Mouse (Mus musculus) gastrocnemius, postnatal 14 days (tissue): ENCODE results near the gene Cbr4. TPM values are rescaled to one million over a fixed set of nuclear protein-coding genes. Genes with fewer than 3 reads are reported as not detected.
A peak's percentile ranks its signal among the peaks of the same experiment; 100 is the strongest.

Experiments
- DNase-seq: peaks from one replicate; pipeline ENCODE4 v3.0.0; 2021; ENCODE audit warnings: mixed read lengths
- intact Hi-C: fragments of 180-260 bp; cut with DNase I; formaldehyde crosslinking; loops from one replicate; pipeline ENCODE4 v1.15.1; 2025; ENCODE audit warnings: low total_unique reads
- total RNA-seq, 2 experiments: library from RNA; stranded (reverse); gene quantifications; 2 replicates each; pipeline ENCODE4 v1.2.3; 2021

Cbr4 gene
- total RNA-seq, 2 experiments from 2014 or later: 32.1 to 36.7 TPM

DNA sequence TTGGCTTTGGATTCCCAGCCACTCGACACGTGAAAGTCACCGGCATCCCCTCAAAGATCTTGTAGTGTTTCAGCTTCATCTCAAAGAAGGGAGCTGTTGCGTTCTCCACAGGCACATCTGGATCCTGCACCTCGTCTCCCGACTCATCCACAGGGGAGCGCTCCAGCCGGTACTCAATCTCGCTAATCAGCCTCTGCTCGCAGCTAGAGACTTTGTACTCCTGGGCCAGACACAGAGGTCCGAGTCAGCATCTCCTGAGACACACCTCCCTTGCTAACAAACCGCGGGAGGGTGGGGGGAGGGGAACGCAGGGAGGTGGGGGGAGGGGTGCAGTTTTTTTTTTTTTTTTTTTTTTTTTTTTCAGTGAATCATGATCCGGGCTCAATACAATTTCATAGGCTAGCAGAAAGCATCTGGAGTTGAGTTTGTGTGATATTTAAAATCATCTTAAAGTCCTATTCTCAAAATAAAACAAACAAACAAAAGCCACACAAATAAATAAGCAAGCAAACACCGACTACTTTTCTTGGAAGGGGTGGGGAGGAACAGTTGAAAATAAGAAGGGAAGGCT, 45.9 kb downstream of the Cbr4 start:
- no peak for DNase-seq
- intact Hi-C loops: no loop called here

DNA sequence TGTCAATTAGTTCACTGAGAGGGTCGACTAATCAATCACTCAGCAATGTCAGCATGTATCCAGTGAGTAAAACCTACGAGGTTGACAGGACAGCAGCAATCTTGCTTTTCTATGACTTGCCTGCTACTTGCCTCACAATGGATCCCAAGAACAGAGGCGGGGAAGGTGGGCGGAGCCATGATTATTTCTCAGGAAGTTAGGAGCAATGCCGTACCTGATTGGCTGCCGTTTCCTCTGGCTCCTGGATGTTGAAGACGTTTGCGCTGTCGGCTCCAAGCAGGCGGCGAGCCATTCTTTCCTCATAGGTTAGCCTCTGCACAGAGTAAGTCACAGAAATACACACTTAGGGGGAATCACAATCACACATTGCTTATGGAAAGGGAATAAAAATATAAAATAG, 47.9 kb downstream of the Cbr4 start:
- DNase-seq: no peak
- intact Hi-C loops: no loop called here

DNA sequence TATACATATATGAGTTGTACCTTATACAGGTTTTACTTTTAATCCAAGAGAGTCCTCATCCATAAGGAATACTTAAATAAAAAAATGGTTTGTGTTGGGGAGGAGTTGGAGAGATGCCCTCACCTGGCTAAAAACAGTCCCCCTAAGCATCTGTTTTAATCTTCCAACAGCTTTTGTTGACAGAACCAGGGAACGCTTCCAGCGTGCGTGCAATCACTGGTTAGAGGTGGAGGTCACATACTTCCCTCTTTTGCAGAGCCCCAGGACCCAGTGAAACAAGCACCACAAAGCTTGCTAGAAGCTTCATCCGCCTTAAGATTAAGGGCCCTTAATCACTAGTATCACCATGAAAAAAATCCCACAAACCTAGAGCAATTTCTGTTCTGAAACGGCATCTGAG, 49.9 kb downstream of the Cbr4 start:
- DNase-seq: no peak
- intact Hi-C loops: no loop called here

DNA sequence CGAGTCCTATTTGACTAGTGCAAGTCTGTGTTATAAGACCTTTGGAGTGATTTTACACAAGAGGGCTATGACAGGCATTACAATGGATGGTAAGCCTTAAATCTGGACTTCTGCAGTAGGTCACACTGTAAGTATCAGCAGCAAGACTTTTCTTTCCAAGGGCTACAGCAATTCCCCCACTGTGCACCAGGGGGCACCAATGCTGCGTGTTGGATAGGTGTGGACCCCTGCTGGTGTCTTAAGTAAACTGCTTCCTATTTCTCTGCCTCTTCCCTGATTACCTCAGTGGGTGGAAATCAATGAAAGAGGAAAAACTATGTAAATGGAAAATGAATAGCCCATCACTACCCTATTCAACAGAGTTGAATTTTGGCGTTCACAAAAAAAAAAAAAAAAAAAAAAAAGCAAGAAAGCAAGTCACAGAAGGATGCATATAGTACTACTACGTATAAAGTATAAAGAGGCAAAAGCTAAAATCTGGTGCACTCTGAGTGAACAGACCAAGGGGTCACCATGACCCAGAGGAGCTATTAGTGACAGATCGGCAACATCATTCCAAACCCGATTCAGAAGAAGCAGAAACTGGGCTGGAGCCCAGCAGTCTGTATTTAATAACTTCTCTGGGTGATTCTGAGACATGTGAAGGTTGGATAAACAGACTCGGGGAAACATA, 52.4 kb downstream of the Cbr4 start:
- intact Hi-C loops: loop anchor here (5.0 to 10.0 kb wide), 3 partner anchors 125 to 337 kb away; no protein-coding TSS in a partner anchor
- peak; percentile 82 for DNase-seq

- intact Hi-C loops: loop anchor here (10.0 kb wide), 2 partner anchors 115 to 145 kb away; no protein-coding TSS in a partner anchor
Measured at GRCm38 (mm10) chr8:61549585-61549984, 62.1 kb downstream of the Cbr4 start.

DNA sequence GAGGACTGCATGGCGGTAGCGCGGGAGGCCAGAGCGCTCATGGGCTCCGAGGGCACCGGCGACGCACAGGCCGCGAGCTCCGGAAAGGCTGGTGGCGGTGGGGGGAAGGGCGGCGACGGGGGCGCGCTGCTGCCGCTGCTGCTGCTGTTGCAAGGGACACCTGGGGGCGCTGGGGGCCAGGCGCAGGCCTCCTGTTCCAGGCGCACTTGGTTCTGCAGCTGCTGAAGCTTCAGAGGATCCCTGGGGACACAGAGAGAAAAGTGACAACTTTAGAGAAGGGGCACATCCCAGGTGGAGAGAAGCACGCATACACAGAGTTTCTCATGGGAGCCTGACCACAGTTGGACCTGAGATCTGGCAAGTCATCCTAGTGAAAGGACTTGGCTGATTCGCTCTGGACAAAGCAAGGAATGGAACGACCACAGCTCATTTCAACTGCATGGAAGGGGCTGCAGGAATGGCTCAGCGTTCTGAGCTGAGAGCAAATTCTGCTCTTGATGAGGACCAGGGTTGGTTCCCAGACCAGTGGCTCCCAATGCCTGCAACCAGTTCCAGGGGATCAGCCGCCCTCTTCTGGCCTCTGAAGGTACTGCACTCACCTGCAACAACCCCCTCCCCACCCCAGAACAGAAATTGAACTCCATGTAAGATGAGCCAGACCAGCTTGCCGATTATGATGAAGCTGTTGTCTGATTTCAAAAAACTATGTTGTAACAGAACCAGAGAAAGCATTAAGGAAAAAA, 62.6 kb downstream of the Cbr4 start:
- DNase-seq: peak; percentile 10
- intact Hi-C loops: no loop called here

More at GRCm38 (mm10) chr8:61549585-61549984, 62.1 kb downstream of the Cbr4 start:
- DNase-seq: peak; percentile 11

- no peak for DNase-seq
- intact Hi-C loops: no loop called here
Measured at GRCm38 (mm10) chr8:61552221-61552620, 64.7 kb downstream of the Cbr4 start.

DNA sequence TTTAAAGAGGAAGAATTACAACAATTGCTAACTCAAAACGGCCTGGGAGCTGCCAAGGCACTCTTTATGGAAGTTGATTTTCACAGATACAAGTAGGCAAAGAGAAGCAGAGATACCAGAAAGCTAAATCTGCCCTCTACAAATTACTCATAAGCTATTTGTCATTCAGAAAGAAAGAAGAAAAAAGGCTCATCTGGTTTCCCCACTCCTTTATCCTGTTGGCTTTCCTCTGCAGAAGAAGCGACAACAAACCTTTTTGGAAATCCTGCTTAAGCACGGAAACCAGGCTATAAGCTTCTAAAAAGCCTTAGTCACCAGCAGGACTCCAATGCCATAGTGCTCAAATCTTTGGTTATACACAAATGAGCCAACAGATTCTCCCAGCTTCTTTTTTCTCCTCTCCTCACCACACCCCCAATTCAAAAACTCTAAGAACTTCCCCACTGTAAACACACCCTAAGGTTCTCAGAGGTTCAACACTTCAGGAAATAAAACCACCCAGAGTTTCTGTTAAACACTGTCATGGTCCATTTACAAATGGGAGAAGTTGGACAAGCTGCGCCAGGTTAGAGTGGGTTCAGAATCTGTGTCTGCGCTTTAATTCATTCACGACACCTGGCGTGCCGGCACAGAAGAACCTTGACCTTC, 65.3 kb downstream of the Cbr4 start:
- DNase-seq: no peak

DNA sequence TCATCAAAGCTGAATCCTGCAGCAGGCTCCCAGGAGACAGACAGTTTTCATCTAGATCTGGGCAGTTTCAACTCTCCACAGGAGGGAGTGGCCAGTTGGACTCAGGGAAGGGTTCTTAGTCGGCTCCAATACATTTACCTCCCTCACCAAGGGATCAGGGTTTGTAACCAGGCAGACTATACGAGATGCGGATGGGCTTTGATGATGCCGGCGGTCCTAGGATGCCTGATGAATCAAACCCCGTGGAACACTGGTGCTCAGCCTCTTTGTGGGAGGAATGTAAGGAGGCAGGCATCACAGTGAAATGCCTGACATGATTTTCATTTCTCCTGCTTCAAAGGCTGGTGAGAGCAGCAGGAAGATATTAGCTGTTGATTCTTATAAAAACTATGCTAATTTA, 67.8 kb downstream of the Cbr4 start:
- DNase-seq: no peak
- intact Hi-C loops: no loop called here

More for the DNA sequence above, 65.3 kb downstream of the Cbr4 start:
- intact Hi-C loops: no loop called here

- intact Hi-C loops: no loop called here
Measured at GRCm38 (mm10) chr8:61556219-61556618, 68.7 kb downstream of the Cbr4 start.

More at GRCm38 (mm10) chr8:61556219-61556618, 68.7 kb downstream of the Cbr4 start:
- DNase-seq: no peak
